Mouse (Mus musculus): Measurements from ENCODE around the gene Col6a3. TPM values are rescaled to one million over a fixed set of nuclear protein-coding genes. Genes with fewer than 3 reads are reported as not detected.

The Col6a3 gene
- total and polyA plus RNA-seq, 3 experiments = 0.25 TPM; not detected in 2

DNA sequence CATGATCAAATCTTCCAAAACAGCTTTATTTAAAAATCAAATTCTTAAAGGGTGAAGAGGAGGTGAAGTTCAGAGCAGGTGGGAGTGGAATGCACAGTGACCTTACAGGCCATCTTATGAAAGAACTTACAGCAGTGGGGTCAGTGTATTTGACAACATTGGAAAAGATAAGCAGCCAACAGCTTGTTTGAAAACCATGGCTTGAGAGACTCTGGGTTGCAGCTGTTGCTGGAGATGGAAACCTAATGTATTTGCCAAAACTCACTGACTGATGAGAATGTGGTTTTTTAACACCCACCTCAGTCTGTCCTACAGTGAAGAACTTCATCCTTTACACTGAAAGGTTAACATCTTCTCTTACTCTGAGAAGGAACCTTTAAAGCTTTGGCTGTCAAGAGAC lies 120.4 kb downstream of the Col6a3 start:
- Histone ChIP-seq H3K9me3 (replicated peaks; ENCODE audit: low read length) (no peaks in the 10 kb centered on the region), H3K9ac (ENCODE audit: insufficient read depth, low read depth) (no peak overlapping the region)
- dilution Hi-C loops (cut with MboI; ENCODE audit: extremely low pct_ligation_motif_present, extremely low pct_unique_long_range_greater_than_20kb, low sequenced_read_pairs) = no loop called here

GRCm38 (mm10) chr1:90722021-90722420 lies 121.8 kb downstream of the Col6a3 start:
- TF ChIP-seq CHD1 (IDR thresholded peaks at IDR 0.05; ENCODE audit: low read depth, low read length) = no peak
- TF ChIP-seq KAT2A (IDR thresholded peaks at IDR 0.05; ENCODE audit: insufficient replicate concordance, low read length) = no peak
- no peak for TF ChIP-seq MEF2A (IDR thresholded peaks at IDR 0.05; ENCODE audit: borderline replicate concordance, low read depth, low read length)
- TF ChIP-seq PAX5 (IDR thresholded peaks at IDR 0.05; ENCODE audit: low read length) = no peak
- no peak for TF ChIP-seq POLR2A (IDR thresholded peaks at IDR 0.05; ENCODE audit: low read depth, low read length)
- TF ChIP-seq BHLHE40 (IDR thresholded peaks at IDR 0.05; ENCODE audit: low read depth, low read length) = no peak
- no peak for TF ChIP-seq MAZ (IDR thresholded peaks at IDR 0.05; ENCODE audit: low read depth, low read length)
- no peak for TF ChIP-seq IRF4 (IDR thresholded peaks at IDR 0.05; ENCODE audit: low read depth, low read length)
- no peak for TF ChIP-seq EP300 (IDR thresholded peaks at IDR 0.05; ENCODE audit: low read length)
- TF ChIP-seq ELF1 (IDR thresholded peaks at IDR 0.05; ENCODE audit: low read depth, low read length) = no peak
- no peak for DNase-seq (ENCODE audit: extremely low read depth)
- H3K79me2 ChIP-seq (replicated peaks; ENCODE audit: control insufficient read depth, extremely low read depth, insufficient read depth, poor library complexity, severe bottlenecking) = no peaks in the 10 kb centered on the region
- H3K4me2 ChIP-seq (ENCODE audit: insufficient read depth, low read depth, poor library complexity, severe bottlenecking) = no peak overlapping the region
- no peaks in the 10 kb centered on the region for H3K4me1 ChIP-seq (ENCODE audit: control insufficient read depth in 1 of 2, insufficient read depth in 2 of 2)
- peaks cover 71% of the 10 kb centered on the region for H3K27me3 ChIP-seq (replicated peaks)
- no peaks in the 10 kb centered on the region for H3K36me3 ChIP-seq (replicated peaks in 1 of 2; ENCODE audit: control insufficient read depth in 1 of 2, insufficient read depth in 1 of 2, low read length in 1 of 2)
- no peak overlapping the region for H3K27ac ChIP-seq (ENCODE audit: insufficient read depth, low read depth)
- no peak overlapping the region for H3K9ac ChIP-seq (ENCODE audit: insufficient read depth, low read depth)
- no peak overlapping the region for H3K4me3 ChIP-seq (replicated peaks in 1 of 3; ENCODE audit: low read depth in 2 of 3, low read length in 2 of 3, poor library complexity in 1 of 3)
- in situ Hi-C loops (cut with MboI; ENCODE audit: low pct_ligation_motif_present, low pct_unique_long_range_greater_than_20kb, low sequenced_read_pairs) (no loop called here), dilution Hi-C loops (cut with MboI; ENCODE audit: extremely low pct_ligation_motif_present, extremely low pct_unique_long_range_greater_than_20kb, low sequenced_read_pairs) (no loop called here)
- H3K9me3 ChIP-seq (replicated peaks; ENCODE audit: low read length) = no peaks in the 10 kb centered on the region

More for the DNA sequence above, 120.4 kb downstream of the Col6a3 start:
- TF ChIP-seq CTCF (conservative IDR thresholded peaks at IDR 0.05 in 1 of 2, IDR thresholded peaks at IDR 0.05 in 1 of 2; ENCODE audit: low read depth in 2 of 2, low read length in 2 of 2) = no peak
- TF ChIP-seq JUN (IDR thresholded peaks at IDR 0.05; ENCODE audit: insufficient read depth, low read depth, low read length) = no peak
- no peak for TF ChIP-seq CHD1 (IDR thresholded peaks at IDR 0.05; ENCODE audit: low read depth, low read length)
- TF ChIP-seq IRF4 (IDR thresholded peaks at IDR 0.05; ENCODE audit: low read depth, low read length) = no peak
- no peak for TF ChIP-seq ETS1 (conservative IDR thresholded peaks at IDR 0.05; ENCODE audit: low read depth, low read length)
- no peak for TF ChIP-seq MXI1 (IDR thresholded peaks at IDR 0.05; ENCODE audit: low read depth, low read length)
- TF ChIP-seq MAX (IDR thresholded peaks at IDR 0.05; ENCODE audit: low read length) = no peak
- TF ChIP-seq POLR2A (IDR thresholded peaks at IDR 0.05; ENCODE audit: low read depth, low read length) = no peak
- no peak for TF ChIP-seq MYC (IDR thresholded peaks at IDR 0.05; ENCODE audit: low read depth, low read length)
- no peak for TF ChIP-seq MAFK (IDR thresholded peaks at IDR 0.05; ENCODE audit: insufficient replicate concordance, low read length)
- no peak for TF ChIP-seq EP300 (IDR thresholded peaks at IDR 0.05; ENCODE audit: low read length)
- TF ChIP-seq CHD2 (IDR thresholded peaks at IDR 0.05; ENCODE audit: low read length) = no peak
- TF ChIP-seq POLR2AphosphoS2 (IDR thresholded peaks at IDR 0.05; ENCODE audit: low read depth, low read length) = no peak
- TF ChIP-seq MEF2A (IDR thresholded peaks at IDR 0.05; ENCODE audit: borderline replicate concordance, low read depth, low read length) = no peak
- TF ChIP-seq KAT2A (IDR thresholded peaks at IDR 0.05; ENCODE audit: insufficient replicate concordance, low read length) = no peak
- TF ChIP-seq RCOR1 (conservative IDR thresholded peaks at IDR 0.05; ENCODE audit: low read depth, low read length) = no peak
- no peak for TF ChIP-seq E2F4 (IDR thresholded peaks at IDR 0.05; ENCODE audit: insufficient replicate concordance, low read depth, low read length)
- Histone ChIP-seq H3K4me3 (replicated peaks in 1 of 3; ENCODE audit: low read depth in 2 of 3, low read length in 2 of 3, poor library complexity in 1 of 3) (no peak overlapping the region), H3K79me2 (replicated peaks; ENCODE audit: control insufficient read depth, extremely low read depth, insufficient read depth, poor library complexity, severe bottlenecking) (no peaks in the 10 kb centered on the region), H3K27ac (ENCODE audit: insufficient read depth, low read depth) (no peak overlapping the region), H3K27me3 (replicated peaks) (peaks cover 70% of the 10 kb centered on the region), H3K36me3 (replicated peaks in 1 of 2; ENCODE audit: control insufficient read depth in 1 of 2, insufficient read depth in 1 of 2, low read length in 1 of 2) (no peaks in the 10 kb centered on the region), H3K4me1 (ENCODE audit: control insufficient read depth in 1 of 2, insufficient read depth in 2 of 2) (no peaks in the 10 kb centered on the region), H3K4me2 (ENCODE audit: insufficient read depth, low read depth, poor library complexity, severe bottlenecking) (no peak overlapping the region)
- no peak for DNase-seq (ENCODE audit: extremely low read depth)
- in situ Hi-C loops (cut with MboI; ENCODE audit: low pct_ligation_motif_present, low pct_unique_long_range_greater_than_20kb, low sequenced_read_pairs) = no loop called here
